Mouse (Mus musculus) left cerebral cortex, adult 11 months (tissue): Measurements from ENCODE around the gene Gpr3.

Experiments used
- DNase-seq: peaks from one replicate; pipeline ENCODE4 v3.0.0; 2022; ENCODE audit warnings: low spot score

Gene Gpr3

DNA sequence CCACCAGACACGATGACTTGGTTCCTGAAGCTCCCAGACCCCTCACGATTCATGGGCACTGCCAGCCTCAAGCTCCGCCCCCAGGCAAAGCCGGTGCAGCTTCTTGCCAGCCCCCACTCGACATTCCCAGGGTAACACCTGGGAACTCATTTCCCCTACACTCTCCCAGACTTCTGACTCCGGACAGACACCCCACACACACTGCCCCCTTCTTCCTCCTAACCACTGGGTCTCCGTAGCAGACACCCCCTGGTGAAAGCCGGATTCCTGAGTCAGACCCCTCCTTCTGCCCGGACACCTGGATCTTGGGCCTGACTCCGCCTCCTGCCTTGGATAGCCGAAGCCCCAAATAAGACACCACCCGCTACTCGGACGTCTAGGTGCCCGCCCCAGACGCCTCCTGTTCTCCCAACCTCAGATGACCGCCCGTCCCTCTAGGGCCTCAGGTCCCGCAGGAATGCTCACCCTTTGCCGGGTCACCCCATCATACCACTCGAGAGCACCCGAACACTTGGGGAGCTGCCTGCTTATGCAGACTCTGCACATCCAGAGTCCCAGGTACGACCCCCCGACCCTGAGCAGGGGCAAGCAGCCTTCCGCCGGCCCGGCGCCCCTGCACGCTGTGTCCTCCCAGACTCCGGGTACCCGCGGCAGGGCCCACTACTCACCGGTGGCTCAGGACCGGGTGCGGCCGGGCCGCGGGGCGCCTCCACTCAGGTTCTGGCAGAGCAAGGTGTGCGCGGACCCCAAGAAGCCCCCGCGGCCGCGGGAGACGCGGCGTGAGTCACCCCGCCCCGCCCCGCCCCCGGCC is at the start of gene Gpr3, which contains the start of gene Cd164l2:
Gene Gpr3 (minus strand): TSS at position 786 of the 811 bp plus-strand sequence.
Gene Cd164l2 (plus strand): TSS at position 381 of the 811 bp plus-strand sequence.
- DNase-seq, result no peak

DNA sequence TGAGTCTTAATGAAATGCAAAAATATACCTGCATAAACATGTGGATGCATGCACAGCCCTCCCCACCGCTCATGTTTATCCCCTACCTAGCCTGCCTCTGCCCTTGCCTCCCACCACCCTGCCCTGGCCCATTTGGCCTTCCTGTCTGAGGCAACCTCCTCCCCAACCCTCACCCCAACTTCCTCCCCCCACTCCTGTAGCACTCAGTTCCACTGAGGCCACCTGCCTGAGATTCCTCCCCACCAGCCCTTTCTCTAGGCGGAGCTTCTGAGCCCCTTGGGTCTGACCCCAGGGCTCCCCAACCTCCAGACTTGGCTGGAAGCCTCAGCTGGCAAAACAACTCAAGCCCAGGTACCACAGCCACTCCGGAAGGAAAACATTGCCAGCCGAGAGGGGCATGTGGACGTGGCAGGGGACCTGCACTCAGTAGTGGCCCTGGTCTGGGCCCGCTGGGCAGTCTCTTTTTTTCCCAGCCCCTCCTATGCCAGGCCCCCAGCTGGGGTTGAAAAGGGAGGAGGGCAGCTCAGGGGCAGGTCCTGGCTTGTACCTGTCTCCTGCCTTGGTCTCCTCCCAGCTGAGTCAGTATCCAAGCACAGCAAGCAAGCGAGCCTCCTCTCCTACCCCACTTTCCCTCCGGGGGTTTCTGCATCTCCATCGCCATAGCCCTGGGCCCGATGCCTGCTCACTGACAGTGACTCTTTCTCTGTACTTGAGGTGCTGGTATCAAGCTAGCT is 49.5 kb upstream of the Gpr3 start:
- no peak for DNase-seq

DNA sequence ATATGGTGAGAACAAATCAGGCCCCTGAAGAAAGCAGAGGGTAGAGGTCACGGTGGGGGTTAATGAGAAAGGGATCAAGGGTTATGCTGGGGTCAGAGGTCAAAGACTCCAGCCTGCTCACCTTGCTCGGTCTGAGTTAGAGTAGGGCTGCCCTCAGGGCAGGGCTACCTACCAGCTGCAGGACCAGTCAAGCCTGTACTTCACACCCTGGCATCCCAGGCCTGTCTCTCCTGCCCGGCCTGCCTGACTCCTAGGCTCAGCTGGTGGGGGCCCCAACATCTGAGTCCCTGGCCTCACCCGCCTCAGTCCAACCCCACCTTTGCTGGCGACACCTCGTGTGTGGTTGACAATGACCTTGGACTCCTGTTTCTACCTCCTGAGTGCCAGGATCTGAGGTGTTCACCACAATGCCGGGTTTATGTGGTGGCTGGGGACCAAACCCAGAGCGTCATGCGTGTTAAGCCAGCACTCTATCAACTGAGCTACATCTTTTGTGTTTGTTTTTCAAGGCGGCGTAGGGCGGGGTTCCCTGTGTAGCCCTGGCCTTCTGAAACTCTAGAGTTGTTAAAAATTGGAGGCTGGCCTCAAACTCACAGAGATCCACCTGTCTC is 45.6 kb upstream of the Gpr3 start:
- no peak for DNase-seq

DNA sequence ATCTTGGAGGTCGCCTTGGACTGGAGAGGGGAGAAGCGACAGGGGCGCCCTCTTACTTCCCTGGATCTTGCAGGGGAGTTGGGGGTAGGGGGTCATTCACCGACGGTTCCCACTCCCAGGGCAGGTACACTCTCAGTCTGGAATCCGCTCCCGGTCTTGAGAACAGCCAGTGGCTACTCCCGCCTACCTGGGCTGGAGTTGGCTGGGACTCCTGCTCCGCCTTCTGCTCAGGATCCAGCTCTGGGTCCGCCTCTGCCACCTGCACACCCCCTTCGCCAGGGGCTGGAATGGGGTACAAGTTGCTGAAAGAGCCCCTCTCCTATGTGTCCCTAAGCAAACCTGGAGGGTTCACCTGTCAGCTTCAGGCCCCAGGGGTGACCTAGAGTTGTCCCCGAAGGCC is 44.9 kb upstream of the Gpr3 start:
- DNase-seq, result no peak

DNA sequence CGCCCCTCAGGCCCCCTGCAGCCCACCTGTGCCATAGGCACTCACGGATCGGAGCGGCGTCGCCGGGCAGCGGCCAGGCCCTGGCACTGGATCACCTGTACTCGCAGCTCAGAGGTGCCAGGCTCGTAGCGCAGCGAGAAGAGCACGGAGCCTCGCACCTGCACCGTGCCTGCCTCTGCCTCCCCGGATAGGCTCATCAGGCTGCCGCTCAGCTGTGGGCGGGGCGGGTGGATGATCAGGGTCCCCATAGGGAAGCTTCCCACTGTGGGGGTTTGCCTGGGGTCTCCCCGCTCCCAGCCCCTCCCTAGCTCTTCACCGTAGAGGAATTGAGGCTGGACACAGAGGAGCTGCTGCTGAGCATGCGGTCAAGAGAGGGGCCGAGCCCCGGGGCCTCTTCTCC is 44.5 kb upstream of the Gpr3 start:
- DNase-seq, result no peak

DNA sequence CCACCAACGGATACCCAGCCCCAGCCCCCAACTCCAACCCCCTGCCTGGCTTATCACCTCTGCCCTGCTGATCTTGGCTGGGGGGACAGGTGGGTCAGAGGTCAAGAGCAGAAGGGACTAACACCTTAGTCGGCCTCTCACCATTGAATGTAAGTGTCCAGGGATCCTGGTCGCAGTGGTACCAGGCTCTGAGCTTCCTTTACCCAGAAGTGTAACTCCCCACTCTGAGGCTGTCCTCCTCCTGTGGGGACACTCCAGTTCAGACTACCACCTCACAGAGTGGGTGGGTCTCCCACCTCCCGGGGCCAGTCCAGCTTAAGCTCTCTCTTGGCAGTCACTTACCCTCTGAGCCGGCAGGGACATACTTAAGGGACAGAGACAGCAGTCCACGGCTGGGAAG is 43.1 kb upstream of the Gpr3 start:
- DNase-seq, result no peak

DNA sequence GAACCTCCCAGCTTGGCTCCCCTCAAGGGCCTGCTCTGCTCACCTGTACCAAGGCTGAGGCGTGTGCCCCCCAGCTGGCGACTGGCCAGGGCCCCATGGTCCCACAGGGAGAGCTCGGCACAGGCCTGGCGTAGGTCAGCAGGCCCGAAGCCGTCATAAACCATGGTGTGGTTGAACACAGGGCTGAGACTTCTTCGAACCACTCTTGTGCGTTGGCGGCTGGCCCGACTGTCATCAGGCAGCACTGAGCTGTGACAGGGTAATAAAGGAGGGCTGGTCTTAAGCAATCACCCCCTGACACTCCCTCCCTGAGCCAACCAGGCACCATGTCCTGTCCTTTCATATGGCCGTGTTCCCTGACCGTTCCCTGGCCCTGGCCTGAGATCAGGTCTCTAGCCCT is 41.1 kb upstream of the Gpr3 start:
- no peak for DNase-seq

DNA sequence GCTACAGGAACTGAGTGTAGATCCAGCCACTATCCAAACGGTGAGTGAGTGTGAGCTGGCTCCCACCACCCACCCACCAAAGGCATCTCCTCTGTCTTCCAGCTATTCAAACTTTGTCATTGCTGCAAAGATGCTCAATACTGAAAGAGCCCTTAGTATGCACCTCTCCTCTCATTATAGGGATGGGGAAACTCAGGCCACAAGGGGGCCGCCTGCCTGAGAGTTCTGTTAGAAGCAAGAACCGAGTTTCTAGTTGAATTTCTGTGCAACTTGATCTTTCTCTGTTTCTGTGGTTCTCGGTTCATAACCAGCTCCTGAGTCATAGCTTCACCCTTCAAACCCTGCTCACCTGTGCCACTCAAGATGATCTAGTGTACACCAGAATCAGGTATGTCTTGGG is 39.8 kb upstream of the Gpr3 start:
- DNase-seq, result no peak

DNA sequence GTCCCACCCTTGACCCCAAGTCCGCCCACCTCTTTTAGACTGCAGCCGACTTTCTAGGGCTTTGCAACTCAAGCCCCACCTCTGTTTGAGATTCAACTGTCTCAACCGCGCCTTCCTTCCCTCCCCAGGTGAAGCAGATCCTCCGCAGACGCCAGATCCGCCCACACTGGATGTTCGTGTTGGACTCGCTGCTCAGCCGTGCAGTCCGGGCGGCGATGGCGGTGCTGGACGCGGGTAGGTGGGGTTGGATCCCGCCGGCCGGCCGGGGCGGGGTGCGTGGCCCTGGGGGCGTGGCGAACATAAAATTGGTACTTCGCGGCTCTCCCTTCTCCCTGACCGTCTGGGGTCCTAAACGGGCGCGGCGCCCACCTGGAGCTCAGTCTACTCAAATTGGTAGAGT is 38.9 kb upstream of the Gpr3 start:
- DNase-seq, result no peak

DNA sequence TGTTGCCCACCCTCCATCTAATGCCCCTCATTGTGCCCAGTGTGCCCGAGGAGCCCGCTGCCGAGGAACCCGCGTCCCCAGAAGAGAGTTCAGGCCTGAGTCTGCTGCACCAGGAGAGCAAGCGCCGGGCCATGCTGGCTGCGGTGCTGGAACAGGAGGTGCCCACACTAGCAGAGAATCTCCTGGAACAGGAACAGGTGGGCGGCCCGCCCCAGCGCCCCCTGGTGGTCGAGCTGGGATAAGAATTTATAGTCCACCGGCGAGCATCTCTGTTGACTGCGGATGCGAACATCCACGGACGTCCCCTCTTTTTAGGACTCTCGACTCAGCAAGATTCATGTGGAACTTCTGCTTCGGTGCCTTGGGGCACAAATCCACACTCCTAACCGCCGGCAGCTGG is 38.3 kb upstream of the Gpr3 start:
- DNase-seq, result peak; percentile 52

DNA sequence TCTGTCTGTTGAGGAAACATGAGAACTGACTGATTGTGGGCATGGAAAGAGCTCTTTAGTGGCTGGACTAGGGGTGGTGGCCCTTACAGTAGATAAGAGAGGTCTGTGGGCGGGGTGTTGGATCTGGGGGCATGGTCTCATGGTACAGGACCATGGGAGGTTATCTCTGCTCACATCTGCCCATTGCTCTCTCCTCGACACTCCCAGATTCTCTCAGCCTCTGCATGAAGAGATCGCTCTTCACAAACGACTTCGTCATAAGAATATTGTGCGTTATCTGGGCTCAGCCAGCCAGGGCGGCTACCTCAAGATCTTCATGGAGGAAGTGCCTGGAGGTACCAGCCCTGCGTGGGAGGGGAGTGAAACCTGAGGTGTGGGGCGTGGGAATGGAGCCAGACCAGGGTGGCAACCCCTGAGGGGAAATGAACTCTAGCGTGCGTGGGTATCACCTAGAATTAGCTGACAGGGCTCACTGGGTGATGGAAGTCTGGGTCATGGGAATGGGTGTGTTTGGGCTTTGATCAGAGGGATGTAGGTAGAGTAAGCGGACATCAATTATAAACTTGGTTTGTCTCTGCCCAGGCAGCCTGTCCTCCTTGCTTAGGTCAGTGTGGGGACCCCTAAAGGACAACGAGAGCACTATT is 35.6 kb upstream of the Gpr3 start:
- DNase-seq, result no peak

DNA sequence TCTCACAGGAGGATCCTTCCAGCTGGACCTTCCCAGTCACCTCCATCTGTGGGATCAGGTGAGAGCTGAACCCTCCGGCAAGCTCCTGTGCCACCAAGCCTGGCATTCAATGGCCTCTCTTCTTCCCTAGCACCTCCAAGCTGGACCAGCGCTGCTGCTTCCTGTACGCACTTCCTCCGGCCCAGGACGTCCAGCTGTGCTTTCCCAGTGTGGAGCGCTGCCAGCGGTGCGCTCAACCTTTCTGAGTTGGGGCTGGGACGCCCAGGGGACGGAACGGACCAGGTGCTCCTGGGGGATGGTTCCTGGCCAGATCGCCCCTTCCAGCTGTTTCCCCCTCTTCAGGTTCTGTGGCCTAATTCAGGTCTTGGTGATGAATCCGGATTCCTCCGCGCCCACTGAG is 34.7 kb upstream of the Gpr3 start:
- DNase-seq, result no peak

DNA sequence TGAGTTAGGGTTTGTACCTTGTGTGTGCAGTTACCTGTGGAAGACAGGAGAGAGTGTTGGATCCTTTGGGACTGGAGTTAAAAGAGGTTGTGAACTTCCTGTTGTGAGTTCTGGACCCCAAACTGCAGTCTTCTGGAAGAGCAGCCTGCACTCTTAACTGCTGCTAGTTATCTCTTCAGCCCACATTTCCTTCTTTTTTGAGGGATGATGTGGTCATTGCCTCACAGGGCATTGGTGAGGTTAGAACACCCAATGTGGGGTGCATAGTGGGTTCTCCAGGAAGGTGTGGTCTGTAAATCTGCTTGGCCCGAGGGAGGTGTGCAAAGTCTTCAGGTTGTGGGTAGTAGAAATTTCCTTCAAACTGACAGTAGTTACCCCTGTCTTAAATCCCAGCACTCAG is 32.0 kb upstream of the Gpr3 start:
- DNase-seq, result no peak

DNA sequence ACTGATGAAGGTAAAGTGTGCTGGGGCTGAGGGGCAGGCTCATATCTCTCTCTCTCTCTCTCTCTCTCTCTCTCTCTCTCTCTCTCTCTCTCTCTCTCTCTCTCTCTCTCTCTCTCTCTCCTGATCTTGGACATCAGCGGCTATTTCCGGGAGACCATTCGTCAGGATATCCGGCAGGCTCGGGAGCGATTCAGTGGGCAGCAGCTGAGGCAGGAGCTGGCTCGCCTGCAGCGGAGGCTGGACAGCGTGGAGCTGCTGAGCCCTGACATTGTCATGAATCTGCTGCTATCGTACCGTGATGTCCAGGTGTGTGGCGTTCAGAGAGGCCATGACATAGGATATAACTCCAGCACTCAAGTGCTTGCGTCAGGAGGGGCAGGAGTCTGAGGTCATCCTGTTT is 31.2 kb upstream of the Gpr3 start:
- no peak for DNase-seq

DNA sequence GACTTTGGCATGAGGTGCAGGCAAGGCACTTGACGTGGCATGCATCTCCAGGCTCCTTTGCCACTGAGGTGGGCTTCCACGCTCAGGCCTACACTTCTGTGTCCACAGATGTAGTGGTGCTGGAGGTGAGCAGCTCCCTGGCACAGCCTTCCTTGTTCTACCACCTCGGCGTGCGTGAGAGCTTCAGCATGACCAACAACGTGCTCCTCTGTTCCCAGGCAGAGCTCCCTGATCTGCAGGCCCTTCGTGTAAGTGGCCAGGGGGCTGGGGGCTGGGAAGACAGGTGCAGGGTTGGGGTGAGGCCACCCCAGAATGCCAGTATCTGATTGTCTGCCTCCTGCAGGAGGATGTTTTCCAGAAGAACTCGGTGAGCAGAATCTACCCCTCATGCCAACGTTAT is 30.4 kb upstream of the Gpr3 start:
- no peak for DNase-seq

DNA sequence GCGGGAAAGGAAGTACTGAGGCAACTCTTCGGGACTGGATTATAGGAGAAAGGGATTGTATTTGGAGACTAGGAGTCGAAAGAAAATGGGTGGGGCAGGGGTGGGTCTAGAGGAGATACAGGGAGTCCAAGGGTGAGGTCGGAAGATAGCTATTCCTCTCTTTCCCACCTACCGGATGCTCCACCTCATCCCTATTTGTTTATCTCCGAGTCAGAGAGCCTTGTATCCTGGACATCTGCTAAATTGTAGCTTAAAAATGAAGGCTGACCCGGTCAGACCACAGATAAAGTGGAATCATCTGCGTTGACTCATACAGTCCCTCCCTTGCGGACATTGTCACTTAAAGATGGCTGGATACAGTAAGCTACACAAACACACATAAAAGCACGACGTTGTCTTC is 29.6 kb upstream of the Gpr3 start:
- no peak for DNase-seq

DNA sequence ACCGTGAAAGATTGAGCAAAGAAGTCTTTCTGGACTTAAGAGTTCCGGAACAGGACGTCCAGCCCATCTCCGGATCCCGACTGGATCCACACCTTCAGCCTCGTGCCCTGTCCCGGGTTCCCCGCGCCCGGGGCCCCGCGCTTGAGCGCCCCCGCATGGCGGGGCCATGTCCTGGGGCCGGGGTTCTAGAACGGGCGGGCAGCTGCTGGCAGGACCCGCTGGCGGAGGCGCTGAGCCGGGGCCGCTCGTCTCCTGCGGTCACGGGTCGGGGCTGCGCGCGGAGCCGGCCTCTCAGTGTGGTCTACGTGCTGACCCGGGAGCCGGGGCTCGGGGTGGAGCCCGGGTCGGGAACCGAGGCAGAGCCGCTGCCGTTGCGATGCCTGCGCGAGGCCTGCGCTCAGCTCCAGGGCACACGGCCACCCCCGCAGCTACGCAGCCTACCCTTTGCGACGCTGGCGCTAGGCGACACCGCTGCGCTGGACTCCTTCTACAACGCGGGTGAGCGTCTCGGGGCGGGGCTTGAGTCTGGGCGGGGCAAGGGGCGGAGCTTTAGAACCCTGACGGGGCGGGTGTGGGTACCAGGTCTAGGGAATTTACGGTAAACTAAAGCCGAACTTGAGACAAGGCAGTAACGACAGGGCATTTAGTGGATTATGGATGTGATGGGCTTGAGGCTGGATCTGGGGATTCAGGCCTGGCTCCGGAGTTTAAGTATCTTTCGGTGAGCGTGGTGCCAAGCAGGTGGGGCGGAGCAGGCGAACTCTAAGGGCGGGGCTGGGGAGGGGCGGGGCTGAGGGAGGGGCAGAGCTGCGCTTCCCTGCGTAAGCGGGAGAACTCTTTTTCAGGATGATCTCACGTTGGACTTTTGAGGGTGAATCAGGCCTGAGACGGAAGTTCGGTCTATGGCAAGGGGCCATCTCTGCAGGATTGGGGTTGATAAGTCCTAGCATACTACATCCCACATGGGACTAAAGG is 28.9 kb upstream of the Gpr3 start:
- peak; percentile 76 for DNase-seq

DNA sequence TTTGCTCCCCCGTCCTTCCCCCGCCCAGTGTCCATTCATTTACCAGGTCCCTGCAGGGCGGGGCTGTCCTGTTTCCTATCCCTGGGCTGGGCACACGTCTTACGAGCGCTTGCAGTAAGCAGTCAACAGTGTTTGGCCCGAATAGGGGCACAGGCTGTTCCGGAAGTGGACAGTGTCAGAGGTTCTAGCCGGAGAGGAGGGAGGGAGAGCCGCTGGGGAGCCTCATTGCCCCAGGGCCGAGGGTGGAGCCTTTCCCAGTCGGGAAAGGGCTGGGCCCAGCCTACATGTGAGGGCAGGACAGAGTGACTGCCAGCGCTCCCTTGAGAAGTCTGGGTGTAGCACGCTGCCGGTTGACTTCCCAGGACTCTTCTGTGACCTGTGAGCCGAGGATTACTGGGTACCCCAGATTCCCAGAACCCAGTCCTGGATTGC is 28.2 kb upstream of the Gpr3 start, which contains the start of gene Map3k6:
Gene Map3k6 (plus strand): TSS at position 329 of the 432 bp plus-strand sequence.
- no peak for DNase-seq

DNA sequence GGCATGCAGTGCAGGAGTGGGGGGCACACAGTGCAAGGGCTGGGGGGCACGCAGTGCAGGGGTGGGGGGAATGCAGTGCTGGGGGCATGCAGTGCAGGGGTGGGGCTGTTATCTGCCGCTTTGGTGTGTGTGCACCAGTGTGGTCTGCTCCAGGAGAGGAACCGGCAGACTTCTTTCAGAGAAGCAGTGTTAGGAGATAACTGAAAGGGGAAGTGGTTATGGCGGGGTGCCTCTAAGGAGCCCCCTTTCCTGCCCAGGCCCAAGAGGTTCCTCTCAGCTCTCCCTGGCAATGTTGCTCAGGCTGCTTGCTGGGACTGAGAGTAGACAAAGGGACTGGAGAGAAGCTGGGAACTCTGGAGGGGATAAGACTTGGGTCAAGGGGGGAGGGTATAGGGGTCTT is 25.6 kb upstream of the Gpr3 start:
- DNase-seq, result no peak

DNA sequence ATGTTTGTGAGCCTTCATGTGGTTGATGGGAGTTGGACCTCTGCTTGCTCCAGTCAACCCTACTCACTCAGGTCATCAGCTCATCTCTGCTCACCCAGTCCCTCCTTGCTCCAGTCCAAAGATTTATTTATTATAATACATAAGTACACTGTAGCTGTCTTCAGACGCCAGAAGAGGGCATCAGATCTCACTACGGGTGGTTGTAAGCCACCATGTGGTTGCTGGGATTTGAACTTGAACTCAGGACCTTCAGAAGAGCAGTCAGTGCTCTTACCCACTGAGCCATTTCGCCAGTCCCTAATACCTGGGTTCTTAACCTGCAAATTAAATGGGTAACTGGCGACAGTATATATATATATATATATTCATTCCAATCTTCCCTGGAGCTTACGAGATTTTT is 23.1 kb upstream of the Gpr3 start:
- no peak for DNase-seq

DNA sequence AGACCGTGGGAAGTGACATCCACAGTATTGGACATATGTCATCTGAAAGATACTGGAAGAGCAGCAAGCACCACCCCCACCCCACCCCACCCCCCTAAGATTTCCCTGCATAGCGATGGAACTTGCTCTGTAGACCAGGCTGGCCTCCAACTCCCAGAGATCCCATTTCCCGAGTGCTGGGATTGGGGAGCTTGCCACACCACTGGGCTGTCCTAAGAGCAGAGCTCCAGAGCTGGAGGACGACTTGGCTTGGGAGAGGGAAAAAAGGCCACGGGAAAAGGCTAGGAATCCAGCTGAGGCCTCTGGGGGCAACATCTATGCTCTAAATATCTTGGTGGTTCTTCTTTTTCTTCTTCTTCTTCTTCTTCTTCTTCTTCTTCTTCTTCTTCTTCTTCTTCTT is 22.4 kb upstream of the Gpr3 start:
- DNase-seq, result no peak
